ENCODE assay signal across 22 mouse cellular contexts in the genomic region with DNA sequence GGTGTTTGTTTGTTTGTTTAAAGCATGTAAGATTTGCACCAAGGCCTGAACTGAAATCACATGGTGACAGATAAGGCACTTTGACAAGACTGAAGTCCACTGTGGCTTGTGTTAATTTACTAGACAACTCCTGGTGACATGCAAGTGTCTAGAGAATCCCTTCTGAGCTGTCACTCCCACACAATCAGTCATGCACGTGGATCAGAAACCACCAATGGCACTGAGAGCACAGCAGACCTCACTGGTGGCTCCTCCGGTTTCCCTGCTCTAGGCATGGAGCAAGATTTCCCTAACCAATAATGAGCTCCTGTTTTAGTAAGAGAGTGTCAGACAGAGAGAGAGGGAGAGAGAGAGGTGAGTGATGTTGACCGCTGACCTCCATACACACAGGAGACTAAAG.
DNase-seq lines count a peak whose midpoint lies in the region; ATAC-seq and TF ChIP-seq lines count a peak whose summit lies in the region.
"Had no signal": no experiment of that assay in that cellular context is flagged by ENCODE, and none has a peak within 500 bp of the region (broad histone marks: within the 10 kb centered on the region; RNA-seq: fewer than 3 reads in every experiment).

No protein-coding gene starts in this region.

- no peaks in the 10 kb centered on the region for H3K36me3 ChIP-seq in intestine, embryonic 16.5 days (ENCODE audit: control insufficient read depth, insufficient read depth, low read length)
- H3K36me3 ChIP-seq in intestine, postnatal 0 days (ENCODE audit: control insufficient read depth, insufficient read depth) = no peaks in the 10 kb centered on the region
- no peaks in the 10 kb centered on the region for H3K36me3 ChIP-seq in liver, adult 2 months (ENCODE audit: control insufficient read depth, insufficient read depth, low read length)
- no peaks in the 10 kb centered on the region for H3K36me3 ChIP-seq in liver, postnatal 0 days (replicated peaks; ENCODE audit: insufficient read depth, low read length)
- H3K36me3 ChIP-seq: embryonic facial prominence, embryonic 10.5 days; embryonic facial prominence, embryonic 13.5 days; forebrain, embryonic 12.5 days; forebrain, embryonic 15.5 days; heart, embryonic 12.5 days; heart, embryonic 15.5 days; hindbrain, embryonic 10.5 days; hindbrain, embryonic 13.5 days had no signal

- no peaks in the 10 kb centered on the region for H3K9me3 ChIP-seq in intestine, embryonic 16.5 days (ENCODE audit: control insufficient read depth, low read length)
- H3K9me3 ChIP-seq in intestine, postnatal 0 days (ENCODE audit: control insufficient read depth) = no peaks in the 10 kb centered on the region
- peaks cover 3% of the 10 kb centered on the region; the same call in 1 of the 2 replicates for H3K9me3 ChIP-seq in liver, postnatal 0 days (ENCODE audit: low read length)
- H3K9me3 ChIP-seq: embryonic facial prominence, embryonic 10.5 days; embryonic facial prominence, embryonic 13.5 days; forebrain, embryonic 12.5 days; forebrain, embryonic 15.5 days; heart, embryonic 12.5 days; heart, embryonic 15.5 days; hindbrain, embryonic 10.5 days; hindbrain, embryonic 13.5 days had no signal

- H3K9ac ChIP-seq in intestine, embryonic 16.5 days (ENCODE audit: low read depth, low read length) = no peak overlapping the region
- H3K9ac ChIP-seq in intestine, postnatal 0 days (ENCODE audit: low read depth, low read length) = no peak overlapping the region
- H3K9ac ChIP-seq in liver, adult 2 months (ENCODE audit: low read depth, low read length) = no peak overlapping the region
- H3K9ac ChIP-seq in liver, postnatal 0 days (replicated peaks) = no peak overlapping the region
- H3K9ac ChIP-seq: embryonic facial prominence, embryonic 13.5 days; forebrain, embryonic 12.5 days; forebrain, embryonic 15.5 days; heart, embryonic 12.5 days; heart, embryonic 15.5 days; hindbrain, embryonic 13.5 days had no signal

- WGBS in intestine, embryonic 16.5 days = 66% methylated on average over 3 of the region's 3 CpGs
- 74% methylated on average over 3 of the region's 3 CpGs for WGBS in intestine, postnatal 0 days
- 69% methylated on average over 3 of the region's 3 CpGs for WGBS in liver, adult 2 months
- 54% methylated on average over 3 of the region's 3 CpGs for WGBS in liver, postnatal 0 days (ENCODE audit: insufficient replicate concordance)

- H3K4me3 ChIP-seq in intestine, embryonic 16.5 days (ENCODE audit: low read length) = no peak overlapping the region
- no peak overlapping the region for H3K4me3 ChIP-seq in intestine, postnatal 0 days (ENCODE audit: low read depth, low read length)
- H3K4me3 ChIP-seq in liver, adult 2 months (ENCODE audit: insufficient read depth, low read depth, low read length) = no peak overlapping the region
- H3K4me3 ChIP-seq in liver, postnatal 0 days (ENCODE audit: low read depth, low read length) = no peak overlapping the region
- H3K4me3 ChIP-seq: embryonic facial prominence, embryonic 10.5 days; embryonic facial prominence, embryonic 13.5 days; erythroblast, embryonic 14.5 days; forebrain, embryonic 12.5 days; forebrain, embryonic 15.5 days; heart, embryonic 12.5 days; heart, embryonic 15.5 days; hindbrain, embryonic 10.5 days; hindbrain, embryonic 13.5 days had no signal

- H3K79me2 ChIP-seq in liver, adult 2 months (ENCODE audit: control insufficient read depth, insufficient read depth, low read length) = no peaks in the 10 kb centered on the region

- peaks cover 3% of the 10 kb centered on the region; the same call in 1 of the 2 replicates for H3K4me1 ChIP-seq in intestine, embryonic 16.5 days (ENCODE audit: control insufficient read depth, insufficient read depth, low read length)
- H3K4me1 ChIP-seq in intestine, postnatal 0 days (replicated peaks; ENCODE audit: control insufficient read depth, insufficient read depth, low read length) = 0 out of 2 replicates have a peak, but pooled peaks cover 5% of the 10 kb centered on the region
- peaks cover 15% of the 10 kb centered on the region; the same call in 1 of the 2 replicates for H3K4me1 ChIP-seq in liver, adult 2 months (ENCODE audit: control insufficient read depth, insufficient read depth, low read length)
- H3K4me1 ChIP-seq in liver, postnatal 0 days (ENCODE audit: insufficient read depth) = peaks cover 4% of the 10 kb centered on the region; the same call in 1 of the 2 replicates

- TF ChIP-seq EP300 in liver, postnatal 0 days (IDR thresholded peaks at IDR 0.05; ENCODE audit: low read depth) = no peak

- H3K4me2 ChIP-seq in intestine, embryonic 16.5 days (ENCODE audit: low read depth, low read length) = no peak overlapping the region
- H3K4me2 ChIP-seq in intestine, postnatal 0 days (replicated peaks; ENCODE audit: low read depth) = no peak overlapping the region
- no peak overlapping the region for H3K4me2 ChIP-seq in liver, postnatal 0 days (ENCODE audit: low read depth, low read length)
- H3K4me2 ChIP-seq: embryonic facial prominence, embryonic 13.5 days; forebrain, embryonic 12.5 days; forebrain, embryonic 15.5 days; heart, embryonic 12.5 days; heart, embryonic 15.5 days; hindbrain, embryonic 13.5 days had no signal

- TF ChIP-seq CTCF in intestine, postnatal 0 days (IDR thresholded peaks at IDR 0.05; ENCODE audit: low read depth) = no peak
- TF ChIP-seq CTCF in liver, adult 2 months (IDR thresholded peaks at IDR 0.05; ENCODE audit: low read depth, low read length) = no peak
- TF ChIP-seq CTCF in liver, postnatal 0 days (IDR thresholded peaks at IDR 0.05; ENCODE audit: low read depth) = no peak

- H3K27me3 ChIP-seq in intestine, embryonic 16.5 days (replicated peaks; ENCODE audit: control insufficient read depth, insufficient read depth, low read length) = no peaks in the 10 kb centered on the region; the same call in 1 of the 2 replicates
- H3K27me3 ChIP-seq in intestine, postnatal 0 days (replicated peaks; ENCODE audit: control insufficient read depth, insufficient read depth, low read length) = peaks cover 4% of the 10 kb centered on the region; the same call in 1 of the 2 replicates
- H3K27me3 ChIP-seq in liver, adult 2 months (ENCODE audit: control insufficient read depth, insufficient read depth, low read length) = no peaks in the 10 kb centered on the region
- H3K27me3 ChIP-seq in liver, postnatal 0 days (ENCODE audit: insufficient read depth, low read length) = 0 out of 2 replicates have a peak, but pooled peaks cover 6% of the 10 kb centered on the region
- H3K27me3 ChIP-seq: Patski had no signal

- TF ChIP-seq POLR2A in liver, adult 2 months (IDR thresholded peaks at IDR 0.05; ENCODE audit: extremely low read depth, insufficient read depth, low read length) = no peak

- no peak overlapping the region for H3K27ac ChIP-seq in intestine, embryonic 16.5 days (ENCODE audit: low read length)
- H3K27ac ChIP-seq in intestine, postnatal 0 days (ENCODE audit: low read depth, low read length) = no peak overlapping the region
- H3K27ac ChIP-seq in liver, adult 2 months (replicated peaks; ENCODE audit: insufficient read depth, low read depth, low read length) = no peak overlapping the region
- H3K27ac ChIP-seq in liver, postnatal 0 days (ENCODE audit: low read depth) = no peak overlapping the region
- H3K27ac ChIP-seq: embryonic facial prominence, embryonic 10.5 days; embryonic facial prominence, embryonic 13.5 days; forebrain, embryonic 12.5 days; forebrain, embryonic 15.5 days; heart, embryonic 15.5 days; hindbrain, embryonic 10.5 days; hindbrain, embryonic 13.5 days had no signal

- peak; percentile 7; the same call in 1 of the 2 replicates for ATAC-seq in intestine, embryonic 16.5 days
- no peak for ATAC-seq in intestine, postnatal 0 days
- no peak for ATAC-seq in liver, postnatal 0 days
- ATAC-seq: CD4-positive, CD25-positive, alpha-beta regulatory T cell, adult 4 months; forebrain, embryonic 15.5 days; hindbrain, embryonic 16.5 days; Patski had no signal

- DNase-seq in liver, adult 2 months (ENCODE audit: extremely low read depth, low read depth, low spot score) = peak; percentile 74
- DNase-seq in liver, postnatal 0 days = no peak
- DNase-seq in Muller cell, postnatal 12 days (ENCODE audit: inconsistent ontology term) = peak; percentile 35
- no peak for DNase-seq in lung, postnatal 36 days
- DNase-seq: cerebellum, adult 11 months; cerebellum, adult 9-11 months; heart, postnatal 10 days; heart, postnatal 36 days had no signal

Comparison
In these comparisons a context has a peak if more than half of its experiments do, and no peak if none do; other contexts are left out.
1. DNase-seq: peak in liver, adult 2 months (single experiment) and Muller cell, postnatal 12 days (single experiment); none in liver, postnatal 0 days (single experiment) and lung, postnatal 36 days (single experiment).